Mouse (Mus musculus): ENCODE data around the gene Rwdd4a.

DNA sequence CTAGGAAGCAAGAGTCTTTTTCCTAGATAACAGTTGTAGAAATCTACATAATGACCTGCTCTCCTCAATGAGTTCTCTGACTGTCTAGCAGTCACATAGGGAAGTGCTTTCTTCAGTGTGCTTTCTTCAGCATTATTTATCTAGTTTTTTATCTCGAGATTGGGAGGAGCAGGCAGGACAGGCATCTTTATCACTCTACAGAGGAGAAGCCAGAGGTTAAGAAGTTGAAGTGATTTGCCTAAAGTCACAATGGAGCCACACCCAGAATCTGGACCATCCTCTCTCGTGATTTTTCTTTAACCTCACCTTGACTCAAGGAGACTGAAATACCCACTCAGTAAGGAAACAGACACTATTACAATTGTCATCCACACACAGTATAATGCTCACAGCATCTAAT, 31.5 kb upstream of the Rwdd4a start:
- TF ChIP-seq CTCF (IDR thresholded peaks at IDR 0.05; ENCODE audit: low read depth): no peak
- no peak for TF ChIP-seq EP300 (IDR thresholded peaks at IDR 0.05; ENCODE audit: low read depth)
